Mouse (Mus musculus): ENCODE data around the gene Bola3.
"Not testable (repeated sequence)": the region's sequence is repeated elsewhere in the genome, so short reads cannot be mapped to it uniquely, and the experiment has no call there.

Bola3 gene

DNA sequence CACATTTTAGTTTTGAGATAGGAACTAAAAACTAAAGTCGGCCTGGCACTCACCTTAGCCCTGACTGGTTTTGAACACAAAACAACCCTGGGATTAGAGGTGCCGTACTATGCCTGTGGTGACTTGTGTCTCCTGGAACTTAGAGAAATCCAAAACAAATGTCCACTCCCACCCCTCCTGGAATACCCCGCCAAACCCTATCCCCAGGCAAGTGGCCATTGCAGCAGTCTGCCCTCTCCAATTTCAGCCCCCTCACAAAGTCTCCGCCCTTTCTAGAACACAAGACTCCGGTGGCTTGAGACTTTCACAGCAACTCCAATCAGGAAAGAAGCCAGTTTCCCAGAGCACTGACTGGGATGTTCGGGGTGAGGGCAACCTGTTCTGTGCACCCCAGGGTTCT, at the start of gene Bola3:
Bola3 (plus strand) TSS at position 275 of the 400 bp plus-strand sequence.
- no peak for DNase-seq

DNA sequence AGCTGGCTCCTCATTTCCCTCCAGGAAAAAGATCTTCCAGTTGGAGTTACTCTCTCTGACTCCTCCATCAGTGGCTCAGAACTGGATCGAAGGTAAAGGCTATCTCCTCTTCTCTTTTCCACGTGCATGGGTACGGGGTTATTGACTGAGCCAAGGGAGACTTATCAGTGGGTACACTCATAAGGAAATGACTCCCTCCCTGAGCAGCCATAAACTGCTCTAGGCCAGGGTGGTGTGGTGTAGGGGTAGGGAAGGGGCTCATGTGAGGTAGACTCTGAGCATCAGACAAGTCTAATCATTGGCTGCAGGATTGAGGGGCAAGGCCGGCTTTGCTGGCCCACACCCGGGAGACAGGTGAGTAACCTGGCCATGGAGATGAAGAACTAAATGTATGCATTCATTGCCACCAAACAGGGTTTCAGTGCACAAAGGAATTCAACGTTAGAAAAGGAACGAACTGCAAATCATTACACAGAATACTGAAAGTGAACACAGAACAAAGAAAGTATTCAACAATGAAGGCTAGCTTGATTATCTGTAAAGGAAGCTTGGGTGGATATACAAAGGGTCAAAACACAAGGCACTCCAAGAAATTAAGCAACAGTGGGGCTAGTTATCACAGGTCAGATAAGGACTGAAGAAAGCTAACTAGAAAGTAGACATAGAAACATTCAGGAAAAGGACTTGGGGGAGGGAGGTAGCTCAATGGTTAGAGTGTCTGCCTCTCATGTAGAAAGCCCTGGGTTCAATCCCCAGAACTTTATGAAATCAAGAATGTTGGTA, 48.3 kb upstream of the Bola3 start:
- DNase-seq = no peak

DNA sequence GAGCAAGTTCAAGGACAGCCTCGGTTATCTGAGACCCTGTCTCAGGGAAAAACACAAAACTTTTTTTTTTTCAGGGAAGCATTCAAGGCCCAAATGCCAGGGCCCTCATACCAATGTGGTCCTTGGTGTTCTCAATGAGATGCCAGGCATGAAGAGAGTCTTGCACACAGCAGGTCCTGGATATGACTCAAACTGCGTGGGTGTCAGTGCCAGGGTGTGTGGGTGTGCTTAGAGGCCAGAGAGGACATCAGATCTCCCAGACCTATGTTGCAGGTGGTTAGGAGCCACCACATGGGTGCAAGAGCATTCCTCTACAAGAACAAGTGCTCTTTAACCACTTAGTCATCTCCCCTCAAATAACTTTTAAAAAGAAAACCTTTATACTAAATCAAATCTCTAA, 47.7 kb upstream of the Bola3 start:
- no peak for DNase-seq

DNA sequence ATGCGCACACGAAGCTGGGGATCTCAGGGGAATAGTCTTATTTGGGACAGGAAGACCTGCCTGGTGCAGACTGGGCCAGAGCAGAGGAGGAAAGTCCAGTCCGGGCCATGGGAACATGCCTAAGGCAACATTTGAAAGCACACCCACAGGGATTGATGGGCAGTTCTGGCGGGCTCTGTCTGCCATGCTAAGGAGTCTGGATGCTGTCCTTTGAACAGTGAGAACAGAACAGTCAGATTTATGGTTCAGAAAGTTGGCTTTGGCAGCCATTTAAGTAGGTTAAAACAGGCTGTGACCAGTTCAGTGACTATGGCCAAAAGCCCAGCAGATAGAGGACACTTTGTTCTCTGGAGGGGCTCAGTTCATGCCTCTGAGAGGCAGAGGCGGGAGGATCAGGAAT, 46.7 kb upstream of the Bola3 start:
- no peak for DNase-seq

DNA sequence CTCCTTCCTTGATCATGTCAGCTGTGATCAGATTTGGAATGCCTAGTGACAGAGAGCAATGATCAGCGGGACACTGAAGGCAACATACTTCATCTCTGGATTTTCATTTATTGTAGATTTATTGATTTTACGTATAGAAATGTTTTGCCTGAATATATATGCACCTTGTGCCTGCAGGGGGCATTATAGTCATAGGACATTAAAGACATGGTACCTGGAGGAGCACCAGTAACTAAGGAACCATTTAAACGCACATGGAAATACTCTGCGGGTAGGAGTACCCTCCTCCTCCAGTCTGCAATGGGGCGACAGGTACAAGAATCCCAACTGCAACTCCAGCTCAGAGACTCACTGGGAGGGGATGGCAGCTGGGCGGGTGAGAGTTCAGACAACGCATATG, 39.9 kb upstream of the Bola3 start:
- no peak for DNase-seq

DNA sequence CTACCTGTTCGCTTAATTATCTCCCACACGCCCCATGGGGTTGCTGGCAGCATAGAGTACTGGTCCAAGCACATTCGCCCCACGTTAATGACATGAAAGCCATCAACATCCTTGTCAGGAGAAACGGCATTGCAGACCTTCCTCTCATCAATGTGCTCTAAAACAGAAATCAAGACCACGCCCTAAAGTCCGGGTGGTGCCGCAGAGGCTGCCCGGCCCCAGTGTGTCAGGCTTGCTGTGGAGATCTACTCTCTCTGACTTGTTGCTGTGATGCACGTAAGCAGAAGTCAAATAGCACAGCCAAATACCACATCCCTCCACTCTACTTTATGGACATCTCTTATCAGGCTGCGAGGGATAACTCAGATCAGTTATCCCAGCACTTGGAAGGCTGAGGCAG, 37.7 kb upstream of the Bola3 start:
- no peak for DNase-seq

DNA sequence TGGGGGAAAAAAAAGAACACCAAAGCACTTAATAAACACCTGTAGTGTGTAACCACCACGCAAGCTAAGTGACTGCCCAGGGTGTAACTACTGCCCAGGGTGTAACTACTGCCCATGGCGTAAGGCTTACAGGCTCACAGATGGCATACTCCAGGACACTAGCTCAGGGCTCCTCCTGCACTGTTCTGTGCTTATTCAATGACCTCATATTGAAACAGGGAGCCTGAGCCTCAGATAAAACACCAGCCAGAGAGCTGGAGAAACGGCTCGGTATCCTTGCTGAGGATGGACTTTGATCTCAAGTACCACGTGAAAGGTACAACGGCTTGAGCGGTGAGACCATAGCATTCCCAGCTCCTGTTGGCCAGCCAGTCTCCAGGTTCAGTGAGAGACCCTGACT, 36.9 kb upstream of the Bola3 start:
- DNase-seq = no peak

DNA sequence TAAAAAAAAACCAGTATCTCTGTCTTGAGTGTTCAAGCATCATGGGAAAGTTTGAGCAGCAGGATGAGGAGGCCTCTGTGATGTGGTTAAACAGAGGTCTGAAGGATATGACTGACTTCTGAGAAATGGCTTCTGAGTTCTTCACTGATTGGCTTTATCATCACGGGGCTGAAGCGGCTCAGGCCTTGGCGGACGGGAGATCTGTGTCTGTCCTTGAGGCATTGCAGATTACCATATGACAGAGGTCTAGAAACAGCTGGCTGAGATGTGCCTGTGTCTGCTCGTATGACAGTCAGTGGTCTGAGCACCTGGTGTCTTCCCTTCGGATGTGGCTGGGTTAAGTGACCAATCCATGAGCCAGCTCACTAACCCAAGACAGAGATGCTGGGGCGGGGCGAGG, 36.4 kb upstream of the Bola3 start:
- no peak for DNase-seq

DNA sequence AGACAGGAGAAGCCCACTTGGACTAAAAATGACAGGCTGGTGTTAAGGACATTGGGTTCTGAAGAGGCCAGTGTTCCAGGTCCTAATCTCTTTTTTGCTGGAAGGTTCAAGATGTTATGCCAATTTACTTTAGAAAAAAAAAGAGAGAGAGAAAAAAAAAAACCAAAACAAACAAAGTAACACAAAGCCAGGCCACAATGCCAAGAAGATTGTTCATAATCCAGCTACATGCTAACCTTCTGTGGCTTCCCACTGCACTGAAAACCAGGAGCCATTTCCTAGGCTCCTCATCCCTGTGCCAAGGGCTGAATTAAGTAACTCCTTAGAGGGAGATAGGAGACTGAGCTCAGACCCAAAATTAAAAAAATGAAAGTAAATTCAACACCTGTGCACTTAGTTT, 33.7 kb upstream of the Bola3 start:
- DNase-seq = no peak

DNA sequence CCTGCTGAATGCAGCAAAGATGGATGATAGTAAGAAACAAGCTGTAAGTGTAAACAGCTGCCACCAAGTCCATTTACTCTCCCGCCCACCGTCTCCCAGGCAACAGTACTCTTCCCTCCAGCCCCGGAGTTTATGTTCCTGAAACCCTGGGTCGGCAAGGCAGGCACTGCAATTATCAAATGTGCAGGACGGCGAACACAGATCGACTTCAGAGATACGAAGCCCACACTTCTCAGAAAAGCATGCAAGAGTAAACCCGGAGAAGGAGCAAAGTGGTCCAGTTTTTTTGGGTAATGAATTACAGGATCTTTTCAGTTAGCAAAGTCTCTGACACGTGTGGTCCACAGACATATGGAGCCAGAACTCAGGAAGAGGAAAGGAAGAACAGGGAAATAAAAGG, 32.9 kb upstream of the Bola3 start:
- DNase-seq = no peak

DNA sequence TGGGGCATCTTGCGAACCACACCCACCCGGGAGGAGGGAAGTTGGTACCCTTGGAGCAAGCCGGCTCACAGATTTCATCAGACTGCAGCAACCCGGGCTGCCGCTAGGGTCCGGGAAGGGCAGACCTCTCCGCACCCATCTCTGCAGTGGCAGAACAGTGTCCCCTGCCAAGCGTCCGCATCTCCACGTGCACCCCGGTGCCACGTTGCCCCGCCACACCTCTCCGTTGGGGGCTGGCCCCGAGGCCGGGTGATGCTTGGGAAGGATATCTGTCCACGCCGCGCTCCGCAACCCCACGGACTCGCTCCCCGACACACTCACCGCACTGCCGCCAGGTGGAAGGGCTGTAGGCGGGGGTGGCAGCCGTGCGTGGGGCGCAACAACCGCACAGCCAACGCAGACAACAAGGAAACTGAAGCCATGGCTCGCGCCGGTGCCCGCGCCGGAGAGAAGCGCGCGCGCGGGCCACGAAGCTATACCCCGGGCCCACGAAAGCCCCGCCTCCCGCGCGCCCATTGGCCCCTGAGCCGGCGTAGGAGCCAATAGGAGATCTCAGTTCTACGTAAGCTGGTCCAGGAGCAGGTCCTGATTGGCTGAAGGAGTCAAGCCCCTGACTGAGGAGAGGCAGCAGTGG, 31.7 kb upstream of the Bola3 start:
- DNase-seq = peak; percentile 93

DNA sequence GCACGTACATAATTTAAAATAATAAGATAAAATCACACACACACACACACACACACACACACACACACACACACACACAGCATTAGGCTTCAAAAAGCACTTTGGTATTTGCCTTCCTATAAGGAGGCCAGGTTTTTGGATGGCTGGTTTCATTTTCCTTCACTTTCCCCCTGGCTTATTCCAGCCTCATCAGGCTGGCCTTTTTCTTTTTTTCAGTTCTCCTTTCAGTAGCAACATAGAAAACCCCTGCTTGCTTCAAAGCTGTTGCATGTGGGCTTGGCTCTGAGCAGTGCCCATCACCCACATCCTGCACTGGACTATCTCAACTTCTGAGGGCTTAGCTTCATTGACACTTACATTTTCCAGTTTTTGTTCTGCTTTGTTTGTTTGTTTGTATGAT, 27.0 kb upstream of the Bola3 start:
- no peak for DNase-seq

DNA sequence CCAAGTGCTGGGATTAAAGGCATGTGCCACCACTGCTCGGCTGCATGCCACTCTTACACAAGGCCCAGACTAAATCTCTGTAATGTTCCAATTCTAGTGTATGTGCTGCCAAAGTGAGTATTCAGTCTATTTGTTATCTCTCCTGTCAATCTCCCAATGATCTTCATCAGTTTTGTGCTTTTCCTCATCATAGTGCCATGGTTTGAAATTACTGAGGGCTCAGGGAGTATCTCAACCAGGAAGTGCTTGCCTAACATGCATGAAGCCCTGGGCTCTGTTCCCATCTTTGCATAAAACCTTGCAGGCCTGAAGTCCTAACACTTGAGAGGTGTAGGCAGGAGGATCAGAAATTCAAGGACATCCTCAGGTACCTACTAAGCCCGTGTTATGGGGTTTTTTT, 26.2 kb upstream of the Bola3 start:
- DNase-seq = no peak

DNA sequence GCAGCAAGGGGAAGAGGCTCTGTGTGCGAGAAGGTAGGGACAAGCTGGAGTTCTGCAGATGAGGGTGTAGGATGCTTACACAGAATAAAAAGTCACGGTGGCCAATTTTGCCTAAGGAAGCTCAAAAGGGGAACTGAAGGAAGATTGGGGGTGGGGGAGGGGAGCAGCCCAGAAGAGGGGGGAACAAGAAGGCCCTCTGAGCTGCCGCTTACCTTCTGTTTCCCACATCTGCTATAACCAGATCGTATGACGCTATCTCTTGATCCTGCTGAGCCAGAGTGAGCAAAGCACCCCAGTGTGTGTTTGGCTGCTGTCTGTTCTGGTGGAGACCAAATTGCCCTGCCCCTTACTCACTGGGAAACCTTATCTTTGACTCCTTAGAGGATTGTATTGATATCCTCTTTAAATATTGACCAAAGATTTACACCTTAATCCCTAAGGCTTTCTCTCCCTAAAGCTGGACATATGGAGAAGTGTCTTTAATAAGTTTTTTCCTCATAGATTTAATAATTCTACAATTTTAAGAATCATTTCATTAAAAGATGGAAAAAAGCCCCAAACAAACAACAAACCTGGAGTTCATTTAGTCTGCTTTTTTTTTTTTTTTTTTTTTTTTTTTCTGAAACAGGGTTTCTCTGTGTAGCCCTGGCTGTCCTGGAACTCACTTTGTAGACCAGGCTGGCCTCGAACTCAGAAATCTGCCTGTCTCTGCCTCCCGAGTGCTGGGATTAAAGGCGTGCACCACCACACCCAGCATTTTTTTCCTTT, 25.1 kb upstream of the Bola3 start:
- DNase-seq = no peak

DNA sequence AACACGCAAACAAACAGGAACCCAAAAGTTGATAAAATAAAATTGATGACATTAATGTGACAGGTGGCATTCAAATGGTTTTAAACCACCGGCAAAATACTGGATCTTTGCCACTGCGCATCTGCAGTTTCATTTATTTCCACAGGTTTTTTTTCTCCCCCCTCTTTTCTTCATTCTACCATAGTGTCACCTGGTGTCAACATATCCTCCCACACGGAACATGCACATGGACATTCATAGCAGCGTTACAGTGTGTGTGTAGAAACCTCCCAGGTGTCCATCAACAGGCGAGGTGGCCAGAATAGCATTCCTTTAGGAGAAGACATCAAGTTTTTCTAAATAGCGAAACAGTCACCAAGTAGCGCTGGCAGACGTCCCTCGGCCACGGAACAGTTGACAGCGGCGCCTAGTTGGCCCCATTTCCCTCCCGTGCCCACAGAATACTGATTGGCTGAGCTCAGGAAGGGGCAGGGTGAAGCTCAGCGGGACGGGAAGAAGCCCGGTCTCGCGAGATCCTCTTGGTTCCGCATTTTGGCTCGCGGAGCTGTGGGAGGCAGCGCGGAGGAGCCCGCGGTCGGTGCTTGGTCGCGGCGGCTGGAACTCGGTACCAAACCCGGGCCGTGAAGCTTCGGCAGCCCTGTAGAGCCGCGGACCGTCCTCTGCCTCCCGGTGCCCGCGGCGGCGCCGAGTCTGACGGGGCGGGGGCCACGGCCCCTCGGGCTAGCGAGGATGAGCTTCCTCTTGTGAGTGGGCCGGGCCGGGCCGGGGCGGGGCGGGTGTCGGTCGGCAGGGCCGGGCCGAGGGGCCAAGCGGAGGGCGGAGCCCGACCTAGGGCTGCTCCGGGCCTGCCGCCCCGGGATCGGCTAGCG, 23.2 kb upstream of the Bola3 start, which contains the start of the genes Mthfd2 and Mob1a:
Mthfd2 (minus strand) TSS at position 384 of the 869 bp plus-strand sequence.
Mob1a (plus strand) TSS at position 492 of the 869 bp plus-strand sequence.
- DNase-seq = peak; percentile 95

DNA sequence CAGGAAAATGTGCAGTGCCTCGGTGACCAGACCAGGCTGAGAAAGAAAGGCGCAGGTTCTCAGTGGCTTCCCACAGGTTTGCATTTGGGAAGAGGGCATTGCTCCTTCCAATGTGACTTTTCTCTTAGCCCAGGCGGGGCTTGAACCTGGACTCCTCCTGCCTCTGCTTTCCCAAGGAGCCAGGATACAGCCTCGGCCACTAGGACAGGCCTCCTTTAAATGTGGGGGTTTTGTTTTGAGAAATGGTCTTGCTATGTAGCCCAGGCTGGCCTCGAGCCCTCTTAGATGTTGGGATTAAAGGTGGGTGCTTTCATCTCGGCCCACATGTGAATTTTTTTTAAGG, 22.6 kb upstream of the Bola3 start:
- no peak for DNase-seq

DNA sequence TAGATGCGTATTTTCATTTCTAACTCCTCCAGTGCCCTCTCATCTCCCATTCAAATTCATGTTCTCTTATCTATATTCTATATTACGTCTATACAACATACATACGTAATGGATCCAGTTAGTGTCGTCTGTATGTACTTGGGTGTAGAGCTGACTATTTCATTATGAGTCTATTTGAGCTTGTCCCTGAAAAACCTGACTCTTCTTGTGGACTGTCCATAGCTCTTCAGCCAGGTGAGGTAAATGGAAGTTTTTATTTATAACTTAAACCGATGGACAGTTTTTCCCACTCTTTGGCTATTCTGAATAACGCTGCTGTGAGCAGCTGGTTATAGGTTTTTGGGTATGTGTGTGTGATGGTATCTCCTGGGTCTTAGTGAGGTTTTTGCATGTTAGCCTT, 22.2 kb upstream of the Bola3 start:
- no peak for DNase-seq

DNA sequence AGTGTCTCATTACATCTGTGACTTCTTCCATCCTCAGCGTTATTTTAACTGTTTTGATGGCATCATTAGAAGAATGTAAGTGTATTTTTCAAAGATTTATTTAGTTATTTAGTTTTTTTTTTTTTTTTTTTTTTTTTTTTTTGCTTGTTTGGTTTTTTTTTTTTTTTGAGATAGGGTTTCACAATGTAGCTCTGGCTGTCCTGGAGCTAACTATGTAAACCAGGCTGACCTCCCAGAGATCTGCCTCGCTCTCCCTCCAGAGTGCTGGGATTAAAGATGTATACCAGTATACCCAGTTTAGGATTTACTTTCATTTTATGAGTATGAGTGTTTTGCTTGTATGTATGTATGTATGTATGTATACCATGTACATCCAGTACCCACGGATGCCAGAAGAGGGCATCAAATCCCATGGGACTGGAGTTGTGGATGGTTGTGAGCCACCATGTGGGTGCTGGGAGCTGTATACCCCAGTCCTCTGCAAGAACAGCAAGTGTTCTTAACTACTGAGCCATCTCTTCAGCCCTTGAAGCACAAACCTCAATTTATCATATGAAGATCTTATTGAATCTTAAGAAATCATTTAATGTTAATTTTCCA, 21.3 kb upstream of the Bola3 start:
- DNase-seq = no peak

DNA sequence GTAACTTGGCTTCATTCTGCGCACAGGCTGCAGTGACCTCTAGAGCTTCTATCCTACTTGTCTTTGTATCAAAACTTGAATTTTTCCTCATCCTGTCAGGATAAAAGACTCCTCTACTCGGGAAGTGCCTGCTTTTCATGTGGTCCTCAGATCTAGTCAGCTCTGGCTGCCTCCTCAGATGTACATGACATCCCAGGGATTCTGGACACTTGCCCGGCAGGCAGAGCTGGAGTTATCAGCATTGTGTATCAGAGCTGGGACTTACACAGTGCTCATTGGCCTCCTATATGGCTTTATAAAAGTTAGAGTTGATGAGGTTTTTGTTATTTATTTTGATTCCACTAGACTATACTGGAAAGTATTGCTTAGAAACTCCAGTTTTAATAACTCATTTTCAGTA, 7.6 kb upstream of the Bola3 start:
- no peak for DNase-seq

DNA sequence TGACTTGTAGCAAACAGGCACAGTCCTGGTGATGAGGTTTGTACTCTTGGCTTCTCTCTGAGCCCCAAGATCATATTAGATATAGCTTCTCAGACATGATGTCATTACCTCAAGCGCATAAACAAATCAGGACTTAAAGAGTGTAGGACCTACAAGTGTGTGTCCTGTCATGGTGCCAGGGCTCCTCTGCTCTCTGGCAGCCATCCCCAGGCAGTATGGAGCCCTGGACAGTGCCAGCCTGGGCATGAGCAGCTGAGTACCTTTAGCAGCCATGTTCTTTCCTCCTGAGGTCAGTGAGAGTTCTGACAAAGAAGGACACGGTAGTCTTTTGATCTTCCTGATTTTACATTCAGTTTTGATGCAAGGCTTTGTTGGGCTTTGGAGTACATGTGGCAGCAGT, 6.0 kb upstream of the Bola3 start:
- DNase-seq = no peak

DNA sequence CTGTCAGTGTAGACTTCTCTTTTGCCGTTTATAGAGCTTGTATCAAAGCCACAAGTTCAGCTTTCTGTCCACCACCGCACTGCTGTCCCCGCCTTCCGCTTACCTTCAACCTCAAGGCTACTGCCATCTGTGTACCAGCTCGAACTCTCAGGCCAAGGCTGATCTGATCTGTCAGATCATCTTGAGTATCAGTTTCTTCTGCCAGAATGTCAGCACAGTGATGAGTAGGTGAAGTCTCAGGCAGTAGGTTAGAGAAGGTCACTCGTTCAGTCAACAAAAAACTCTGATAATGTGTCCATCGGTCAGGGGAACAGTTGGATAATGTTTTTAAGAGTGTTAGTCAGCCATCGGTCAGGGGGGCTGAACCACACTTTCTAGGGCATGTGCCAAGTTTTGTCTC, 3.7 kb upstream of the Bola3 start:
- not testable (repeated sequence) for DNase-seq

DNA sequence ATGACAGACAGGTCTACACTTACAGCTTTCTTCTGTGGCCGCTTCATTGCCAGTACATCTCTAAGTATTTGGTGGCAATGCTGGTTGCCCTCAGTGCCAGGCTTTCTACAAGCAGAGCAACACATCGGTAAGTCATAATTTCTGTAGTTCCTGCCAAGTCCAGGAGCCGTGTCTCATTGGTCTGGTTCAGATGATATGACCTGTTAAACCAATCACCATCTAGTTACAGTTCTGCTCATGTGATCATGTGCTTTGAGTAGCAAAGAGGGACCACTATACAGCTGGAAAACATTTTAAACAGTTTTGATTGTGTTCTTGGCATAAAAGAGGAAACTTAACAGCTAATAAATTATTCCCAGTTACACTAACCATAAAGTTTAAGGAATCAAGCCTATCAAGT, 1.0 kb upstream of the Bola3 start:
- DNase-seq = peak; percentile 18

All from cerebellum, adult 9-11 months (tissue).